Mouse (Mus musculus) stomach, postnatal 0 days (tissue): ENCODE data around the gene Rhobtb1. TPM values are rescaled to one million over a fixed set of nuclear protein-coding genes. Genes with fewer than 3 reads are reported as not detected.

ENCODE experiments used
- ATAC-seq: fragments of 200-750 bp; cut with Nextera tagmentation; 2 replicates; pipeline ENCODE4 v1.8.0; 2017; ENCODE audit not compliant: low FRiP score, low TSS enrichment
- DNase-seq: peaks from one replicate; pipeline ENCODE4 v3.0.0-alpha.2; 2016; ENCODE audit warnings: low spot score
- H3K27ac ChIP-seq: fragments of 300-500 bp; sonication (generic); replicated peaks from 2 replicates; pipeline ENCODE4 v1.5.1; 2014; ENCODE audit warnings: mild to moderate bottlenecking, control low read depth
- H3K27me3 ChIP-seq: fragments of 300-500 bp; sonication (generic); 2 replicates; pipeline ENCODE4 v1.6.1; 2014; ENCODE audit warnings: low read length; ENCODE audit not compliant: control insufficient read depth, insufficient read depth
- H3K36me3 ChIP-seq: fragments of 300-500 bp; sonication (generic); 2 replicates; pipeline ENCODE4 v1.6.1; 2014; ENCODE audit warnings: low read length, mixed read lengths; ENCODE audit not compliant: control insufficient read depth, insufficient read depth
- H3K4me1 ChIP-seq: fragments of 300-500 bp; sonication (generic); replicated peaks from 2 replicates; pipeline ENCODE4 v1.6.1; 2014; ENCODE audit warnings: antibody characterized with exemption; ENCODE audit not compliant: control insufficient read depth, insufficient read depth
- H3K4me2 ChIP-seq: fragments of 300-500 bp; sonication (generic); replicated peaks from 2 replicates; pipeline ENCODE4 v1.6.1; 2014; ENCODE audit warnings: low read depth, mild to moderate bottlenecking, control low read depth, moderate library complexity
- H3K4me3 ChIP-seq: fragments of 300-500 bp; sonication (generic); 2 replicates; pipeline ENCODE4 v1.5.1; 2014; ENCODE audit warnings: low read depth, low read length, control low read depth
- H3K9ac ChIP-seq: fragments of 300-500 bp; sonication (generic); 2 replicates; pipeline ENCODE4 v1.6.1; 2014; ENCODE audit warnings: mild to moderate bottlenecking, low read length, control low read depth, mixed read lengths
- H3K9me3 ChIP-seq: fragments of 300-500 bp; sonication (generic); 2 replicates; pipeline ENCODE4 v1.6.1; 2016; ENCODE audit warnings: low read length; ENCODE audit not compliant: control insufficient read depth
- CTCF ChIP-seq: IDR thresholded peaks from 2 replicates; pipeline ENCODE4 v1.5.1; 2016; ENCODE audit warnings: antibody characterized with exemption, low read depth, mild to moderate bottlenecking, moderate library complexity
- EP300 ChIP-seq: optimal IDR thresholded peaks from 2 replicates; pipeline ENCODE3; 2016; ENCODE audit warnings: antibody characterized with exemption
- WGBS: fragments of 180-500 bp; shearing (Covaris S2); extraction: QIAGEN DNeasy Blood & Tissue Kit; methylation state at CpG from one replicate; pipeline ENCODE4 v1.1.7; 2014; 5-methylcytosine and 5-hydroxymethylcytosine counted together
- polyA plus RNA-seq: library from polyadenylated mRNA; unstranded; fragments of >200 nt; fragmentation: Nextera tagmentation; extraction: Ambion mirVana; gene quantifications from 2 replicates; pipeline ENCODE4 v1.2.1, GENCODE M21; 2015

Gene Rhobtb1
- polyA plus RNA-seq, 1 experiment from 2014 or later: 34.4 TPM

GRCm38 (mm10) chr10:69331231-69331630 is 180.0 kb downstream of the Rhobtb1 start:
- no peaks in the 10 kb centered on the region for H3K4me1 ChIP-seq
- H3K27ac ChIP-seq: no peak overlapping the region
- no peak overlapping the region for H3K4me3 ChIP-seq
- no peak overlapping the region for H3K9ac ChIP-seq
- no peaks in the 10 kb centered on the region for H3K36me3 ChIP-seq
- TF ChIP-seq CTCF (no peak), EP300 (no peak)
- ATAC-seq (no peak), DNase-seq (no peak)
- H3K27me3 ChIP-seq: no peaks in the 10 kb centered on the region
- WGBS: 76% methylated on average over 6 of the region's 6 CpGs
- H3K9me3 ChIP-seq: no peaks in the 10 kb centered on the region
- no peak overlapping the region for H3K4me2 ChIP-seq

DNA sequence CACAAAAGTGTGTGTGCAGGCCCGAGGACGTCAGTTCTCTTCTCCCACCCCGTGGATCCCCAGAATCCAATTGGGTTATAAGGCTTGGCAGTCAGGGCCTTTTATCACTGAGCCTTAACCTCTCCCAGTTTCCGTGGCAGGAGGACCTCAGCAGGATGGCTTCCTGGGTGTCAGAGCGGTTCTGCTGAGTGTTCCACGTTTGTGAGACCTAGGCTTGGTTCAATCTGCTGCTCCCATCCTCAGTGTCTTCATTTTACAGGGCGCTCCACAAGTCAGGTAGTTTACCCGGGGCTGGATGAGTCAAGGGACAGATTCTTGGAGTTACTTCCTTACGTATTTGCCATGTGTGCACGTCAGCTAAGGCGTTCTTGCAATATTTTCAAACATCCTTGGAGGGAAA is 182.0 kb downstream of the Rhobtb1 start:
- Histone ChIP-seq H3K36me3 (peaks cover 4% of the 10 kb centered on the region; the same call in 1 of the 2 replicates), H3K27ac (no peak overlapping the region), H3K27me3 (no peaks in the 10 kb centered on the region), H3K4me2 (no peak overlapping the region), H3K4me3 (no peak overlapping the region), H3K4me1 (no peaks in the 10 kb centered on the region), H3K9ac (no peak overlapping the region), H3K9me3 (no peaks in the 10 kb centered on the region)
- no peak for TF ChIP-seq EP300
- DNase-seq (no peak), ATAC-seq (no peak)
- 85% methylated on average over 11 of the region's 11 CpGs for WGBS

GRCm38 (mm10) chr10:69334271-69335194 is 183.3 kb downstream of the Rhobtb1 start:
- H3K27ac ChIP-seq: peak overlapping the region; percentile 80
- TF ChIP-seq EP300 (peak; percentile 83), CTCF (no peak)
- no peaks in the 10 kb centered on the region for H3K27me3 ChIP-seq
- no peaks in the 10 kb centered on the region for H3K4me1 ChIP-seq
- DNase-seq (peak; percentile 11), ATAC-seq (peak; percentile 72; the same call in 1 of the 2 replicates)
- H3K4me3 ChIP-seq: no peak overlapping the region
- no peak overlapping the region for H3K9ac ChIP-seq
- 45% methylated on average over 16 of the region's 16 CpGs for WGBS
- H3K9me3 ChIP-seq: no peaks in the 10 kb centered on the region
- no peak overlapping the region for H3K4me2 ChIP-seq
- H3K36me3 ChIP-seq: peaks cover 6% of the 10 kb centered on the region; the same call in 1 of the 2 replicates

GRCm38 (mm10) chr10:69335195-69335536 is 183.9 kb downstream of the Rhobtb1 start:
- no peak overlapping the region for H3K4me2 ChIP-seq
- no peak overlapping the region for H3K4me3 ChIP-seq
- H3K9me3 ChIP-seq: no peaks in the 10 kb centered on the region
- no peak for TF ChIP-seq CTCF
- H3K9ac ChIP-seq: no peak overlapping the region
- peaks cover 6% of the 10 kb centered on the region; the same call in 1 of the 2 replicates for H3K36me3 ChIP-seq
- DNase-seq (no peak), ATAC-seq (0 out of 2 replicates have a peak, but pooled peaks have one; percentile 33)
- no peaks in the 10 kb centered on the region for H3K4me1 ChIP-seq
- H3K27ac ChIP-seq: peak overlapping the region; percentile 80
- 40% methylated on average over 7 of the region's 7 CpGs for WGBS
- no peaks in the 10 kb centered on the region for H3K27me3 ChIP-seq

DNA sequence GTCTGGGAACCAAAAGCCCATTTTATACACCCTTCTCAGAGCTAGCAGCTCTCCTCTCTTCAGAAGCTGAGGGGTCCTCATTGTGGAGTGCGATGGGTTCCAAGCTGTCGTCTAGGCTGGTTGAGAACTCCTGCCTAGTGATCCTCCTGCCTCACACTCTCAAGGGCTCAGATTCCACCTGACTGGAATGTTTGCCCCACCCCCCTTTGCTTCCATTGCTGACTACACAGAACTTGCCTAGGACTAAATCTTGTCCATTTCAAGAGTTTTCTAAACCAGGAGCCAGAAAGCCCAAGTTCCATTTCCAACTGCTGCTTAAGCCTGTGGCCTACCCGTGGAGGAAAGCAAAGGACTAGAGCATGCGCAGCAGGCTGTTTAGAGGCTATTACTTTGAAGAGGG is 184.4 kb downstream of the Rhobtb1 start:
- no peaks in the 10 kb centered on the region for H3K4me1 ChIP-seq
- DNase-seq (no peak), ATAC-seq (no peak)
- H3K9me3 ChIP-seq: no peaks in the 10 kb centered on the region
- 81% methylated on average over 4 of the region's 4 CpGs for WGBS
- no peak overlapping the region for H3K9ac ChIP-seq
- peaks cover 6% of the 10 kb centered on the region; the same call in 1 of the 2 replicates for H3K36me3 ChIP-seq
- H3K4me2 ChIP-seq: no peak overlapping the region
- no peak for TF ChIP-seq CTCF
- TF ChIP-seq EP300: no peak
- H3K27me3 ChIP-seq: no peaks in the 10 kb centered on the region
- H3K4me3 ChIP-seq: no peak overlapping the region
- peak overlapping the region; percentile 80 for H3K27ac ChIP-seq

DNA sequence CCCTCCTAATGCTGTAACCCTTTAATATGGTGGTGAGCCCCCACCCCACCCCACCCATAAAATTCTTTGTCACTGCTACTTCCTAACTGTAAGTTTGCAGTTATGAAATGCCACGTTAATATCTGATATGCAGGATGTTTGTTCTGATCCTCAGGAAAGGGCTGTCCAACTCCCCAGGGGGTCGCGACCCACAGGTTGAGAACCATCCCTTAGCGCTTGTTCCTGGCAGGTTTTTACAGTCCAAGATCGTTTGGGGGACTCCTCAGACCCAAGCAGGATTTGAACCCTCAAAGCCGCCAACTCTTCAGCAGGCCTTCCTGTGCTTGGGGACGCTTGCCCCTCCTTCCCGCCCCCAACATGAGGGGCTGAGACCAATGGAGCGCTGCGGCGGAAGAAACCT is 185.0 kb downstream of the Rhobtb1 start:
- no peak overlapping the region for H3K9ac ChIP-seq
- DNase-seq (no peak), ATAC-seq (no peak)
- H3K27ac ChIP-seq: 0 out of 2 replicates have a peak overlapping the region, but pooled peaks have one; percentile 80
- TF ChIP-seq EP300: no peak
- TF ChIP-seq CTCF: no peak
- H3K27me3 ChIP-seq: no peaks in the 10 kb centered on the region
- no peaks in the 10 kb centered on the region for H3K4me1 ChIP-seq
- no peak overlapping the region for H3K4me2 ChIP-seq
- H3K4me3 ChIP-seq: no peak overlapping the region
- peaks cover 9% of the 10 kb centered on the region; the same call in 1 of the 2 replicates for H3K36me3 ChIP-seq
- 88% methylated on average over 11 of the region's 11 CpGs for WGBS
- H3K9me3 ChIP-seq: no peaks in the 10 kb centered on the region
